Mouse (Mus musculus) G1E (cell line): Measurements from ENCODE around the gene Adamts12. TPM values are rescaled to one million over a fixed set of nuclear protein-coding genes. Genes with fewer than 3 reads are reported as not detected.

Experiments
- ATAC-seq: 2 replicates; pipeline ENCODE4 v1.8.0; 2016; ENCODE audit warnings: mild to moderate bottlenecking; ENCODE audit not compliant: insufficient number of reproducible peaks, poor library complexity, low FRiP score, severe bottlenecking; ENCODE audit errors: extremely low read depth
- DNase-seq: peaks from one replicate; pipeline ENCODE4 v3.0.0; 2012; ENCODE audit warnings: low spot score
- H3K27me3 ChIP-seq: 2 replicates; pipeline ENCODE4 v1.6.1; 2012; ENCODE audit warnings: mild to moderate bottlenecking, low read length, inconsistent platforms; ENCODE audit not compliant: insufficient read depth
- H3K36me3 ChIP-seq: replicated peaks from 2 replicates; pipeline ENCODE3; 2012; ENCODE audit warnings: mild to moderate bottlenecking, inconsistent platforms
- H3K4me1 ChIP-seq: 2 replicates; pipeline ENCODE4 v1.6.1; 2012; ENCODE audit warnings: low read depth, low read length, inconsistent platforms, mixed read lengths; ENCODE audit not compliant: insufficient read depth
- H3K4me3 ChIP-seq: 2 replicates; pipeline ENCODE4 v1.5.1; 2012; ENCODE audit warnings: low read depth, mild to moderate bottlenecking, inconsistent platforms, low read length, moderate library complexity, mixed read lengths
- H3K9me3 ChIP-seq: replicated peaks from 2 replicates; pipeline ENCODE4 v1.6.1; 2012; ENCODE audit warnings: inconsistent platforms
- CTCF ChIP-seq: IDR thresholded peaks from 2 replicates; pipeline ENCODE4 v1.5.1; 2012; ENCODE audit warnings: low read depth, low read length, inconsistent platforms, mixed read lengths
- GATA1 ChIP-seq: IDR thresholded peaks from 2 replicates; pipeline ENCODE4 v1.6.1; 2012; ENCODE audit warnings: borderline replicate concordance, low read length, inconsistent platforms, mixed read lengths
- GATA2 ChIP-seq: IDR thresholded peaks from 2 replicates; pipeline ENCODE4 v1.6.1; 2012; ENCODE audit warnings: low read depth, low read length, inconsistent platforms, borderline replicate concordance
- POLR2AphosphoS5 ChIP-seq: IDR thresholded peaks from 2 replicates; pipeline ENCODE4 v1.6.1; 2012; ENCODE audit warnings: low read depth, low read length, inconsistent platforms; ENCODE audit not compliant: insufficient replicate concordance
- TAL1 ChIP-seq: conservative IDR thresholded peaks from 2 replicates; pipeline ENCODE4 v1.6.1; 2012; ENCODE audit warnings: low read depth, low read length, inconsistent platforms, mixed read lengths
- polyA plus RNA-seq: library from polyadenylated mRNA; stranded (reverse); fragments of >175 nt; gene quantifications from 2 replicates; pipeline ENCODE4 v1.2.3, GENCODE M21; 2012
- total RNA-seq, 2 experiments: library from RNA; stranded (forward) in 1 of 2; stranded (reverse) in 1 of 2; fragments of 200-1000 nt in 1 of 2; fragments of >200 nt in 1 of 2; fragmentation: Nextera tagmentation in 1 of 2; gene quantifications; 2 replicates each; pipeline ENCODE4 v1.2.3; 2014 to 2017

Adamts12 gene
- total and polyA plus RNA-seq, 3 experiments, result 0.16 TPM; not detected in 2

DNA sequence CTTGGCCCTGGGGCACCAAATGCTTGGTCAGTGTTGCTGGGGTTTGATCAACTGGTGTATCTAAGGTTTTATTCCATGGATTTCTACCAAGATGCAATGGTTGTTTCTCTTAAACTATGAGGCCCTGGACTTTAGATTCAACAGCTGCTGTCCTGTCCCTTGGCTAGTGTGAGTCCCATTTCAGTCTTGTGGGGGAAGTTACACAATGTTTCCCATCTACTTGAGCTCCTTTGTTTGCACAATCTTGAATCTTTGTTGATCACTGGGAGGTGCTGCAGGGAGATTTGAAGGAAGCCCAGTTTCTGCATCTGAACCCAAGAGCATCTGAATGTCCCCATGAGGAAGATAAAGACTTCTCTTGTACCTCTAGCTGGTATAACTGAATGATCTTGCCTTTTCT lies 60.8 kb downstream of the Adamts12 start:
- no peak for ATAC-seq

DNA sequence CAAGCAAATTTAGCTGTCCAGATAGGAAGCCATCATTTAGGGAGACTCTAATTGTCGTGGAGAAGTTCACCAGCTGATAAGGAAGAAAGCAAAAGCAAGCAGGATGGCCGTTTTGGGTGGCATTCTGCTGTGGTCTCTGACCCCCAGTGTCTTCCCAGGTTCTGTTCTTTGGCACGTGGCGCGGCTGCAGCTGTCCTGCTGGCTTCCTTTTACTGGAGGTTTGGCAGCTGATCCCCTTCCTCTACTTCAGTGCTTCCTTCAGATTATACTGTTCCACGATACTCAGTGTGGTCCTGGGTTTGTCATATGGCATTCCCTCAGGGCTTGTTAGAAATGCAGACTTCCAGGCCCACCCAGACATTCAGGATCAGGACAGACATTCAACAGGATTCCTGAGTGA lies 63.9 kb downstream of the Adamts12 start:
- H3K4me1 ChIP-seq, result no peaks in the 10 kb centered on the region
- H3K36me3 ChIP-seq, result no peaks in the 10 kb centered on the region
- no peaks in the 10 kb centered on the region for H3K9me3 ChIP-seq
- ATAC-seq (no peak), DNase-seq (no peak)
- TF ChIP-seq POLR2AphosphoS5 (no peak), TAL1 (no peak), GATA2 (no peak), CTCF (no peak), GATA1 (no peak)
- no peak overlapping the region for H3K4me3 ChIP-seq
- H3K27me3 ChIP-seq, result peaks cover 2% of the 10 kb centered on the region; the same call in 1 of the 2 replicates

More for the DNA sequence above, 60.8 kb downstream of the Adamts12 start:
- Histone ChIP-seq H3K27me3 (peaks cover 2% of the 10 kb centered on the region; the same call in 1 of the 2 replicates), H3K4me1 (no peaks in the 10 kb centered on the region), H3K36me3 (no peaks in the 10 kb centered on the region), H3K4me3 (no peak overlapping the region), H3K9me3 (no peaks in the 10 kb centered on the region)
- TF ChIP-seq POLR2AphosphoS5, result no peak
- TF ChIP-seq GATA1, result no peak
- TF ChIP-seq GATA2, result no peak
- DNase-seq, result no peak

DNA sequence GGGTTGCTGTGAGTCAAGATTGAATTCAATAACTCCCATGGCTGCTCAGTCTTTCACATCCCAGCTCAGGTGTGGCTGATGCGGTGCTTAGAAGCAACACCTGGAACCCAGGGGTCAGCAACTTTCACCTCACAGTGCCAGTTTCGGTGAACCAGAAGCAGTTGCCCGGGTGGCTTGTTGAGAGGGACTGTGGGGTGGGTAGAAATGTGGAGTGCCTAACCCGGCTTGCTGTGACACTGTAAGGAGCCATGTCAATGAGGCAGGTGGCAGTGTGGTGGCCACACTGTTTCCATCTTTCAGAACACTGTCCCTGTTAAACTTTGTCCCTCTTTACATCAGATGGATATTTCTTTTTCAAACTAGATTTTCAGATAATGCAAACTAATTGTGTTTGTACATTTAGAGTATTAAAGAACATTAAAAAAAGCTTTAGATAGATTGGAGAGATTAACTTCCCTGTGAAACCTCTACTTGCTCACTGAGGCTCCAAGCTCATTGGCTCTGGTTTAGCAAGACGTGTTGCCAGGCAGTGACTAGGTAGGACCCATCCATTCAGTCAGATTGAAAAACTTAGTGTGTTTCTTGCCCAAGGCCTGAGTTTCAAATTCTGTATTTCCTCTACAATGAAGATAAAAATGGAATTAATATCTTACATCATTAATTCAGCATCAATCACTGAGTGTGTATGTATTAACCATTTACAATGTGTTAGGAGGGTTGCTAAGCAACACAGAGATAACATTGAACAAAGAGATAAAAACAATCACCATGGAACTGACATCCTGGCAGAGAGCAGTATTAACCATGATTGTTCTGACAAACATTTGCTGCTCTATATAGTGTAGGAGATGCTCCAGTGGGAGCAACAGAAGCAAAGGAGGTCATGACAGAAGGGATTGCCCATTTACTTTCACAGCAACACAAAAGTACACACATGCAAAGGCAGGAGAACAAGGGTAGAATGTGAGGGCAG lies 68.3 kb downstream of the Adamts12 start:
- H3K4me3 ChIP-seq, result no peak overlapping the region
- DNase-seq (no peak), ATAC-seq (no peak)
- no peaks in the 10 kb centered on the region for H3K36me3 ChIP-seq
- H3K9me3 ChIP-seq, result no peaks in the 10 kb centered on the region
- H3K27me3 ChIP-seq, result peaks cover 2% of the 10 kb centered on the region; the same call in 1 of the 2 replicates
- TF ChIP-seq GATA1 (no peak), POLR2AphosphoS5 (no peak), GATA2 (no peak), CTCF (no peak), TAL1 (no peak)
- H3K4me1 ChIP-seq, result no peaks in the 10 kb centered on the region

DNA sequence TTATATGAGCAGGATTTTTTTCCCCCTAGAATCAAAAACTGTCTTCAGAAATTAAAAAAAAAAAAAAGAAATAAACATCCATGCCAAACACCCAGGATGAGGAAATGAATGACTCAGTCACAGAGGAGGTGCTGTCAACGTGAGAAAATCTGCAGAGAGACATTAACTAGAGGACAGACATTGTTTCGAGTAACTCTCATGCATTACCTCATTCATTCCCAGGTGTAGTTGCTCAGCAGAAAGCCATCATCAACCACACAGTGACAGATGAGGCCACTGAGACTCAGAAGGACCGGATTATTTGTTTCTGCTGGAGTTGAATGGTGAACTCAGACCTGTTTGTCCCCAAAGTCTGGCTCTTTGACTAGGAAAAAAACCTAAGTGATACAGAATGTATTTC lies 81.0 kb downstream of the Adamts12 start:
- Histone ChIP-seq H3K27me3 (no peaks in the 10 kb centered on the region), H3K36me3 (no peaks in the 10 kb centered on the region), H3K4me1 (no peaks in the 10 kb centered on the region), H3K4me3 (no peak overlapping the region), H3K9me3 (no peaks in the 10 kb centered on the region)
- TF ChIP-seq TAL1, result no peak
- TF ChIP-seq GATA1, result no peak
- TF ChIP-seq POLR2AphosphoS5, result no peak
- TF ChIP-seq CTCF, result no peak
- no peak for TF ChIP-seq GATA2
- DNase-seq (no peak), ATAC-seq (no peak)

DNA sequence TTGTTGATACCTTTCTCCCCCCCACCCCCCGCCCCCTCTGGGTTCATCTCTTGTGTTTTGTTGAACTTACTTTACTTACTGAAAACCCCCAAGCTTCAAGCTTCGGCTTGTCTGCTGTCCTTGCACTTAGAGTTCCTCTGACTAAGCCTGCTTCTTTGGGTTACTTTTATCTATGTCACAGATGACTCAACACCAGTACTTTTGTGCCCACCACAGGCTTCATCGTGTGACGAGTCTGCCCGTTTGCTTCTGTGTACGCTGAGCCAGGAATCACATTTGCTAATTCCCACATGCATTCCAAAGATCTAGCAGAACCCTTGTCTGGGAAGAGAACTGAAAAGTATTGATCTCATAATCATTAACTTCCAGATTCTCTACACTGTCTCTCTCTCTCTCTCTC lies 94.8 kb downstream of the Adamts12 start:
- no peak overlapping the region for H3K4me3 ChIP-seq
- DNase-seq (no peak), ATAC-seq (no peak)
- no peaks in the 10 kb centered on the region for H3K9me3 ChIP-seq
- H3K27me3 ChIP-seq, result no peaks in the 10 kb centered on the region
- no peaks in the 10 kb centered on the region for H3K36me3 ChIP-seq
- H3K4me1 ChIP-seq, result no peaks in the 10 kb centered on the region
- TF ChIP-seq POLR2AphosphoS5, result no peak
- TF ChIP-seq CTCF, result no peak
- no peak for TF ChIP-seq TAL1
- TF ChIP-seq GATA2, result no peak
- no peak for TF ChIP-seq GATA1

DNA sequence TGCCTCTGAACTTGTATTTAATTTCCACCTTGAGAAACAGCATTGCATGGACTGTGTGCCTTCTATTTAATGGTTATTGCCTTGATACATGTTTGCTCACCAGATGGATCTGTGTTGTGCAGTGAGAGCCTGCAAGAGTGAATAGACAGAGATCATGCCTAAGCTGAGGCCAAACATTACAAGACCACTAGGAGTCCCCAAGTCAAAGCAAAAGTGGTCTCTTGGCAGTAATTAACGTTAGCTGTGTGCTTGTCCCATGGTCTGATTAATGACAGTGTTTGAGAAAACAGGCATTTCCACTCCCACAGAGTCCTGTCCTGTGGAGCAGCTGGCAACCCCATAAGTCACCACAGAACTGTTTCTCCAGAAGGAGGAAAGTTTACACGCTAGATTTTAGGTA lies 96.2 kb downstream of the Adamts12 start:
- TF ChIP-seq GATA1 (no peak), CTCF (no peak), TAL1 (no peak), GATA2 (no peak), POLR2AphosphoS5 (no peak)
- DNase-seq, result no peak
- no peaks in the 10 kb centered on the region for H3K4me1 ChIP-seq
- H3K9me3 ChIP-seq, result no peaks in the 10 kb centered on the region
- no peaks in the 10 kb centered on the region for H3K27me3 ChIP-seq
- no peak overlapping the region for H3K4me3 ChIP-seq
- H3K36me3 ChIP-seq, result no peaks in the 10 kb centered on the region
- ATAC-seq, result no peak
